Mouse (Mus musculus): ENCODE data around the gene Plekhg6.

DNA sequence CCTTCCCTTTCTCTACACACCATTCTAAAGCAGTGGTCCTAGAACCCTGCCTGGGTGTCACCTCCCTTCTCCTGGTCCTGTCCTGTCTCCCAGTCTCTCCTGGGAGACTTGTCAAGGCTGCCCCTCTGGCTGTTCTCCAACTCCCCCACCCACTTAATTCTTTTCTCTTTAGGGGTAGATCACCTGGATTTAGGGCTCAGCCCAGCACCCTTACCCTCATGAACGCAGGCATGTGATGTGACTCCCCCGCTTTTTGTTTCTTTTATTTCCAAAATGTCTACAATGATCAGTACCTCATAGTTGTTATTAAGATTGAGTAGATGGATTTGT lies 29.6 kb downstream of the Plekhg6 start:
- TF ChIP-seq CTCF (IDR thresholded peaks at IDR 0.05; ENCODE audit: low read depth, low read length) = no peak
- no peak for TF ChIP-seq GATA2 (IDR thresholded peaks at IDR 0.05; ENCODE audit: borderline replicate concordance, low read depth, low read length)
